Mouse (Mus musculus) lung, postnatal 10 days (tissue): Measurements from ENCODE around the gene Sik2.

Experiments used
- DNase-seq: peaks from one replicate; pipeline ENCODE4 v3.0.0; 2021

Sik2 gene

DNA sequence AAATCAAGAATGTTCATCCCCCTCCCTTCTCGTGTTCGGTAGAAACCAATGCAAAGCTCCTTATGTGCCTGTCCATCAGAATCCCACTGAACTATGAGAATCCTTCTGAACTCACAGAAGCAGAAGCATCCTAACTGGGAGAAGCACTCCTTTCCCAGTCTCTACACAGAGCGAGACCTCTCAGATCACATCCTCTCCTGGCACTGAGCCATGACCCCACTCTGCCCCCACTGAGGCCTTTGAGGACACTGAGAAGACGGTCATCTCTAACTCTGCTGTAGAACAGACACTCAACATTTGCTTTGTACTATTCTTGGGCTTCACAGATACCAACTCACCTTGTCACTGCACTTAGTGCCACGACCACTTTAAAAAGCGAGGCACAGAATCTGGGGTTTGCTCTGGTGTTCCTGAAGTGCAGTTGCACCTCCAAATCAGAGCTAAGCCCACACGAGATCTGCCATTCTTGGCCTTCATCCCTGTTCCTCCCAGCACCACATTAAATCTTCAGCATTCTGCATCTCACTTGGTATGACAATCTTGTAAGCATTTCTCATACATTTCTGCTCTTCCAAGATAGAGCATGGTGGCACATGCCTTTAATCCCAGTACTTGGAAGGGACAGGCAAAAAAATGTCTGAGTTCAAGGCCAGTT lies 96.9 kb downstream of the Sik2 start:
- DNase-seq = peak; percentile 48

GRCm38 (mm10) chr9:50905321-50905720 lies 103.6 kb downstream of the Sik2 start:
- DNase-seq = no peak

- no peak for DNase-seq
Measured at GRCm38 (mm10) chr9:50904196-50904847, 104.6 kb downstream of the Sik2 start.

DNA sequence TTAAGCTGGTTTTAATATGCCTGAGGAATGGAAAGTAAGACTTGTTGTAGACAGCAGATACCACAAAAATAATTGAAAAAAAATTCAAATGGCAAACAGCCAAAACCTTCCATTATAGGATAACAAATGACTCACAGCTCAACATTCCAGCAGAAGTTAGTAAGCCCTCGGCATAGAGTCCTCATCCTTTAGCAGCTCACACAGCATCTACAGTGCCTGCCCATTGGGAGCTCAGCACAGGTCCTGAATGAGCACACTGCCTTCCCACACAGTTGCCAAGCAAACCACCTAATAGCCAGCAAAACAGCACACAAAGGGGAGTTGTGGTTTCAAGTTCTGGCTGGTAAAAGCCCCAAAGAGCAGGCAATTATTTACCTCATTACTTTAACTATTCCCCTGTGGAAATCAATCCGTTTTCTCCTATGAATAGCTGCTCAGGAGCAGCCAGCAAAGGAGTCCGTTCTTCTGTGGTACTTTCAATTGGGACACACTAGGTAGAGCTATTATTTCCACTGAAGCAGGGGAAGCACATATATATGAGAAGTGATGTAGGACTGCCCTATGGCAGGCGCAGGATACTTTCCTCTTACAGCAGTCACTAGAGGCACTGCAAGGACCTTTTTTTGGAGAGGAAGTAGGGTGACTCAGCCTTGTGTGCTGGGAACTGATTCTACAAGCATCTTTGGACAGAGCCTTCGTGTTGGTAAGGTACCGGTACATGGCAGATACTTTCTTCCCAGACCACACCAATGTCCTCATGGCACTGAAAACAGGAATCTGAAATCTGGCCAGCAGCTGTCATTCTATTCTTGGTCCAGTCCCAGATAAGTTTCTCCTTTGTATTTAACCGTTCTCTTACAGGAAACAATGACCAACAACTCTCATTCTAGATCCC lies 108.6 kb downstream of the Sik2 start:
- DNase-seq = no peak

- DNase-seq = peak; percentile 71
Measured at GRCm38 (mm10) chr9:50893665-50894064, 115.2 kb downstream of the Sik2 start.

GRCm38 (mm10) chr9:50890494-50891090 lies 118.3 kb downstream of the Sik2 start:
- DNase-seq = no peak

GRCm38 (mm10) chr9:50889964-50890363 lies 118.9 kb downstream of the Sik2 start:
- DNase-seq = no peak

DNA sequence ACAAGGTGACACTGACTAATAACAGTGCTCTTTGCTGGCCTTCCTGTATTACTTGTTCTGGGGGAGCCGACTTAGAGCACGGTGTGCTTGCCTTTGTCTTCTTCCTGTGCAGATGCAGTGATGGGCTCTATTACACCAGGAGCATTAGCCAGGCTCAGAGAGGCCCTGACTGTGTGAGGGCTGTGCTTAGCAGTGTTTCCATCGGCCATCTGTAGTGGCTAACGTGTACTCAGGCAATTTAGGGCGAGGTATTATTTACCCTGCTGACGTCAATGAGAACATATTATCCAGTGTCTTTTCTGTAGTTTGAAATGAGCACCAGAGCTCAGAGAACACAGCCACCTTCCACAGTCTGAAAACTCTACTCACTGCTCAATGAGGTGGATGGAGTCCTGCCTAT lies 119.7 kb downstream of the Sik2 start:
- no peak for DNase-seq

DNA sequence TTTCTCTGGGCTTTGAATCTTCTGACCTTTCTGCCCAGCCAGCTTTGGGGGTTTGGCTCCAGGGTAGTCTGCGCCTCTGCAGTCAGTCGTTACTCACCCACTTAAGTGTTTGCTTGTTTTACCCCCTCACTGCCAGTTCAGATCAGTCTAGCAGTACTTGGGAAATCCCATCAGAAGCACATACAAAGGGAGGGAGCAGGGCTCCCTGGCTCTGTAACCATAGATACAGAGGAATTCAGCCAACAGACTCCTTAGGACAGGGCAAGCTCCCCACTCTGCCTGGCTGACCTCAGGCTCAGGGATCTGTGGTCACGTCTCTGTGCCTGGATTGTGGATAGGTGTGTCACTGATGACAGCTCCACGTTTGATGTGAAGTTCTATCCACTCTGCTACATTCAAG lies 121.5 kb downstream of the Sik2 start:
- peak; percentile 65 for DNase-seq

GRCm38 (mm10) chr9:50886870-50887269 lies 122.0 kb downstream of the Sik2 start:
- DNase-seq = no peak

- DNase-seq = peak; percentile 56
Measured at GRCm38 (mm10) chr9:50885600-50885987, 123.3 kb downstream of the Sik2 start.

GRCm38 (mm10) chr9:50884741-50885599 lies 123.9 kb downstream of the Sik2 start:
- peak; percentile 91 for DNase-seq

- DNase-seq = no peak
Measured at GRCm38 (mm10) chr9:50884093-50884492, 124.8 kb downstream of the Sik2 start.

GRCm38 (mm10) chr9:50882183-50882582 lies 126.7 kb downstream of the Sik2 start:
- DNase-seq = peak; percentile 48

DNA sequence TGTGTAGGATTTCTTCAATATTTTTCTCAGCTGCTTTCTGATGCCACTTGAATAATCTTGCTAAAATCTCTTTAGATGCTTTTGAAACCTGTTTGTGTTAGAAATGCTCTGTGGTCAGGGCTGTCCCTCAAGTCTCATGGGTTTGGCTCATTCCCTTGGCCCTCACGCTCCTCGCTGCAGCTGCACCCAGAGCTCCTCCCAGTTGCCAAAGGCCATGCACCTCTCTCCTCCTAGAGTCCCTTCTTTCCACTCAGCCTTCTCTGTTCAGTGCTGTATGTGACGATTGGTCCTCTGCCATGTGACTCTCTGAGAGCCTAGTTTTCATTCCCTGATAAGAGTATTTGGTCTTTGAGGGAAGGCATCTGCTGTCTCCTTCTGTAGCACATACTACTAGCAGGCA lies 131.4 kb downstream of the Sik2 start:
- DNase-seq = no peak

DNA sequence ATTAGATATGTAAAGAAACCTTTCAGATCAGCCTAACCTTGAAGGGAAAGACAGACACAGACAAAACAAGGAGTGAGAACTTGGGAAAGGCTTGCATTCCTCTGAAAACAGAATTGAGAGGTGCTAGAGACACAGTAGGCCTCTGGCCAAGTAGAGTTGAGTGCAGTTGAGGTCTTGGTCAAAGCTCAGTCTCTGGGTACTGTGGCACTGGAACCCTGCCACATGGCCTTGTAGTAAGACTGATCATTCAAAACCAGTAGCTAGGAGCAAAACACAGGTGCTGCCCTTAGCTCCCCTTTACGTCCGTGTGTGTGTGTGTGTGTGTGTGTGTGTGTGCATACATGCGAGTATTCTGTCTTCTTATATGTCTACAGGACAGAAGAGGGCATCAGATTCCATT lies 132.6 kb downstream of the Sik2 start:
- DNase-seq = no peak

GRCm38 (mm10) chr9:50875470-50875869 lies 133.4 kb downstream of the Sik2 start:
- DNase-seq = no peak

- DNase-seq = no peak
Measured at GRCm38 (mm10) chr9:50874031-50874430, 134.8 kb downstream of the Sik2 start.

DNA sequence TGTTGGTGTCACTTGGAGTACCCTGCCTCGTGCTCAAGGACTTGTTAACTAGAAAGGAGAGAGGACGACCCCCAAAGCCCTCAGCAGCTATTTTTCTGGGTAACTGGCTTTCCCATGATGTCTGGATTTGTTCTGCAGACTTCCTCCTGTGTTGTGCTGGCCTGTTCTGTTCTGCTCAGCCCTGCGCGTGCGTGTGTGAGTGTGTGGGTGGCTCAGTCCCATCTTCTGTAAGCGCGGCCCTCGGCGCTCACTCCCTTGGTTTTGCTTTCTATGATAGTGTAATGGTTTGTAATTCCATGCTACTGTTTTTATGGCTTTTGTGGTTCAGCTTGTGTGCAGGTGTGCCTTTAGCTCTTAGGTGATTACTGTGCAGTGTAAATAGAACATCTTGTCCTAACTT lies 135.7 kb downstream of the Sik2 start:
- DNase-seq = no peak

DNA sequence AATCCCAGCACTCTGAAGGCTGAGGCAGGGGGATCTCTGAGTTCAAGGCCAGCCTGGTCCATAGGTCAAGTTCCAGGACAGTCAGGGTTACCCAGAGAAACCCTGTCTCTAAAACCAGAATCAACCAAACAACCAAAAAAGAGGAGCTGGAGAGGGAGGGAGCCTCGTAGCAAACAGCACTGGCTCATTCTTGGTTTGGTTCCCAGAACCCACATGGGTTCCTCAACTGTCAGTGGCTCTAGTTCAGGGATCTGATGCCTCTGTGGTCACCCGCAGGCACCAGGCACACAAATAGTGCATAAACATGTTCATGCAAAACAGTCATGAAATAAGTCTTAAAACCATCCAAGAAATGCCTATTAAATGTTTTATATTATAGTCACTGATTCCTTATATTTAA lies 140.7 kb downstream of the Sik2 start:
- DNase-seq = no peak

DNA sequence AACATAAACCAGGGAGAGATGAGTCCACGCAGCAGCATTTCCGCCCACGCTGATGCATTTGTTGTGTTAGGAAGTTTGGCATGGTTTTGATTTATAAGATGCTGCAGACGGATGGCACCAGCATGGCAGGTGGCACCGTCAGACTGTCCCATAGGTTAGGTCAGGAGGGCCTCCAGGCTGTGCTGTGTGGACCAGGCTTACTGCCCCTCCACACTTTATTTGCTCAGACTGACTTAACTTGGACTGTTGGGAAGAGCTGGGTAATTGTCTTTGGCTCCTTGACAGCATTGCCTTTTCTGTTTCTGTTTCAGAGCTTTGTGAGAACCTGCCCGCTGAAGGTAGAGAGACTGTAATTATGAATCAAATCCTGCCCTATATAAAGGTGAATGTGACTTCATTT lies 141.9 kb downstream of the Sik2 start:
- DNase-seq = no peak

DNA sequence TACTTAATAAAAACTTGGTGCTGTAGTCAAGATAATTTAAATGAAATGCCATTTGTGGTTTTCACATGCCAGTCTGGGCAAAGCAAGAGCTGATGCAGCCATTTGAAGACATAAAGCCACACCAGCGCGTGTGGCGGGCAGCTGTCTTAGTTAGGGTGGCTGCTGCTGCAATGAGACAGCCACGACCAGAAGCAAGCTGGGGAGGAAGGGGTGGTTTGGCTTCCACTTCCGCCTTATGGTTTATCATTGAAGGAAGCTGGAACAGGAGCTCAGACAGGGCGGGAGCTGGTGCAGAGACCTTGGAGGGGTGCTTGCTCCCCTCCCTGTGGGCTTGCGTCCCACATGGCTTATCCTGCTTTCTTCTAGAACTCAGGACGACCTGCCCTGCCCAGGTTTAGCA lies 143.1 kb downstream of the Sik2 start:
- no peak for DNase-seq
